Mouse (Mus musculus): ENCODE data around the gene Sbno2. TPM values are rescaled to one million over a fixed set of nuclear protein-coding genes. Genes with fewer than 3 reads are reported as not detected.
"Not testable (repeated sequence)": the region's sequence is repeated elsewhere in the genome, so short reads cannot be mapped to it uniquely, and the experiment has no call there.

The Sbno2 gene
- total RNA-seq, 2 experiments from 2014 or later = 21.4 to 22.1 TPM

GRCm38 (mm10) chr10:80057683-80058326 is 47.6 kb downstream of the Sbno2 start:
- H3K4me3 ChIP-seq = no peak overlapping the region
- no peak for TF ChIP-seq CTCF (IDR thresholded peaks at IDR 0.05)
- intact Hi-C loops (cut with DNase I) = no loop called here
- H3K27ac ChIP-seq = no peak overlapping the region
- no peak for DNase-seq (ENCODE audit: extremely low spot score in 1 of 2, low spot score in 2 of 2)

- Histone ChIP-seq H3K27ac (no peak overlapping the region), H3K4me3 (no peak overlapping the region)
- intact Hi-C loops (cut with DNase I) = no loop called here
- no peak for DNase-seq (ENCODE audit: extremely low spot score in 1 of 2, low spot score in 2 of 2)
- TF ChIP-seq CTCF (IDR thresholded peaks at IDR 0.05) = no peak
Measured at GRCm38 (mm10) chr10:80056976-80057682, 48.2 kb downstream of the Sbno2 start.

GRCm38 (mm10) chr10:80056506-80056905 is 48.9 kb downstream of the Sbno2 start:
- DNase-seq (ENCODE audit: extremely low spot score in 1 of 2, low spot score in 2 of 2) = no peak
- no peak for TF ChIP-seq CTCF (IDR thresholded peaks at IDR 0.05)
- H3K27ac ChIP-seq = no peak overlapping the region
- intact Hi-C loops (cut with DNase I) = no loop called here
- no peak overlapping the region for H3K4me3 ChIP-seq

GRCm38 (mm10) chr10:80055891-80056290 is 49.5 kb downstream of the Sbno2 start:
- Histone ChIP-seq H3K4me3 (no peak overlapping the region; the same call in 1 of the 2 replicates), H3K27ac (no peak overlapping the region)
- no peak for TF ChIP-seq CTCF (IDR thresholded peaks at IDR 0.05)
- intact Hi-C loops (cut with DNase I) = loop anchor here (2.0 kb wide), 1 partner anchor 59 kb away; the partner anchor contains the start of gene Stk11
- no peak for DNase-seq (ENCODE audit: extremely low spot score in 1 of 2, low spot score in 2 of 2)

GRCm38 (mm10) chr10:80055364-80055763 is 50.0 kb downstream of the Sbno2 start:
- Histone ChIP-seq H3K27ac (no peak overlapping the region), H3K4me3 (peak overlapping the region; percentile 90)
- intact Hi-C loops (cut with DNase I) = loop anchor here (2.0 kb wide), 1 partner anchor 59 kb away; the partner anchor contains the start of gene Stk11

GRCm38 (mm10) chr10:80054911-80055310 is 50.5 kb downstream of the Sbno2 start:
- not testable (repeated sequence) for DNase-seq (ENCODE audit: extremely low spot score in 1 of 2, low spot score in 2 of 2); H3K27ac ChIP-seq
- intact Hi-C loops (cut with DNase I) = loop anchor here (2.0 kb wide), 1 partner anchor 60 kb away; the partner anchor contains the start of gene Stk11
- H3K4me3 ChIP-seq = peak overlapping the region; percentile 90

More at GRCm38 (mm10) chr10:80055364-80055763, 50.0 kb downstream of the Sbno2 start:
- TF ChIP-seq CTCF (IDR thresholded peaks at IDR 0.05) = no peak
- no peak for DNase-seq (ENCODE audit: extremely low spot score in 1 of 2, low spot score in 2 of 2)

GRCm38 (mm10) chr10:80053831-80054815 is 51.2 kb downstream of the Sbno2 start:
- Histone ChIP-seq H3K4me3 (peak overlapping the region; percentile 90), H3K27ac (peak overlapping the region; percentile 98)
- TF ChIP-seq CTCF (IDR thresholded peaks at IDR 0.05) = peak; percentile 44
- intact Hi-C loops (cut with DNase I) = loop anchor here (2.0 kb wide), 1 partner anchor 61 kb away; the partner anchor contains the start of gene Stk11
- peak; percentile 57 to 61 for DNase-seq (ENCODE audit: extremely low spot score in 1 of 2, low spot score in 2 of 2)

- DNase-seq (ENCODE audit: extremely low spot score in 1 of 2, low spot score in 2 of 2) = peak; percentile 99 to 100
- Histone ChIP-seq H3K4me3 (peak overlapping the region; percentile 90), H3K27ac (peak overlapping the region; percentile 98)
- intact Hi-C loops (cut with DNase I) = no loop called here
- no peak for TF ChIP-seq CTCF (IDR thresholded peaks at IDR 0.05)
Measured at GRCm38 (mm10) chr10:80053259-80053780, 52.1 kb downstream of the Sbno2 start.

GRCm38 (mm10) chr10:80052374-80052764 is 53.0 kb downstream of the Sbno2 start:
- Histone ChIP-seq H3K4me3 (no peak overlapping the region), H3K27ac (no peak overlapping the region)
- DNase-seq (ENCODE audit: extremely low spot score in 1 of 2, low spot score in 2 of 2) = no peak
- no peak for TF ChIP-seq CTCF (IDR thresholded peaks at IDR 0.05)
- intact Hi-C loops (cut with DNase I) = no loop called here

- intact Hi-C loops (cut with DNase I) = no loop called here
- DNase-seq (ENCODE audit: extremely low spot score in 1 of 2, low spot score in 2 of 2) = no peak
- H3K27ac ChIP-seq = peak overlapping the region; percentile 32; the same call in 1 of the 2 replicates
- no peak for TF ChIP-seq CTCF (IDR thresholded peaks at IDR 0.05)
- H3K4me3 ChIP-seq = no peak overlapping the region
Measured at GRCm38 (mm10) chr10:80051618-80052373, 53.6 kb downstream of the Sbno2 start.
